Mouse (Mus musculus) urinary bladder, postnatal 4 days (tissue): ENCODE results near the gene Rnf34.

ENCODE experiments used
- DNase-seq, 2 experiments: peaks; one replicate each; pipeline ENCODE4 v3.0.0; 2021 to 2022; ENCODE audit warnings: low spot score in 2 of 2

Gene Rnf34

GRCm38 (mm10) chr5:122873573-122873972 lies 23.7 kb downstream of the Rnf34 start:
- DNase-seq, result no peak

- no peak for DNase-seq
These were observed 24.5 kb downstream of the Rnf34 start for GRCm38 (mm10) chr5:122874359-122874758.

GRCm38 (mm10) chr5:122876671-122877070 lies 26.8 kb downstream of the Rnf34 start:
- no peak for DNase-seq

- DNase-seq, result peak in 1 of 2 experiments; percentile 56
These were observed 30.6 kb downstream of the Rnf34 start for GRCm38 (mm10) chr5:122880241-122880980.

- peak; percentile 53 to 65 for DNase-seq
These were observed 31.5 kb downstream of the Rnf34 start for GRCm38 (mm10) chr5:122881313-122881712.

GRCm38 (mm10) chr5:122882256-122883050 lies 32.6 kb downstream of the Rnf34 start:
- peak in 1 of 2 experiments; percentile 58 for DNase-seq

GRCm38 (mm10) chr5:122883237-122883636 lies 33.4 kb downstream of the Rnf34 start:
- no peak for DNase-seq

GRCm38 (mm10) chr5:122883652-122884235 lies 33.9 kb downstream of the Rnf34 start:
- no peak for DNase-seq

- no peak for DNase-seq
These were observed 34.9 kb downstream of the Rnf34 start for GRCm38 (mm10) chr5:122884594-122885348.

GRCm38 (mm10) chr5:122887033-122887432 lies 37.2 kb downstream of the Rnf34 start:
- no peak for DNase-seq

- DNase-seq, result no peak
These were observed 38.2 kb downstream of the Rnf34 start for GRCm38 (mm10) chr5:122887926-122888611.

- no peak for DNase-seq
These were observed 38.9 kb downstream of the Rnf34 start for GRCm38 (mm10) chr5:122888612-122889214.

- DNase-seq, result no peak
These were observed 40.5 kb downstream of the Rnf34 start for GRCm38 (mm10) chr5:122890396-122890795.

GRCm38 (mm10) chr5:122893270-122893669 lies 43.4 kb downstream of the Rnf34 start:
- no peak for DNase-seq

GRCm38 (mm10) chr5:122894007-122894637 lies 44.3 kb downstream of the Rnf34 start:
- DNase-seq, result no peak

GRCm38 (mm10) chr5:122894821-122895220 lies 45.0 kb downstream of the Rnf34 start:
- DNase-seq, result no peak

GRCm38 (mm10) chr5:122898153-122898552 lies 48.3 kb downstream of the Rnf34 start:
- DNase-seq, result no peak

- DNase-seq, result no peak
These were observed 49.3 kb downstream of the Rnf34 start for GRCm38 (mm10) chr5:122898963-122899776.

GRCm38 (mm10) chr5:122899777-122900557 lies 50.1 kb downstream of the Rnf34 start:
- peak; percentile 86 to 87 for DNase-seq
